Mouse (Mus musculus): ENCODE data around the gene Tgif1.
A peak's percentile ranks its signal among the peaks of the same experiment; 100 is the strongest.
"Not testable (repeated sequence)": the region's sequence is repeated elsewhere in the genome, so short reads cannot be mapped to it uniquely, and the experiment has no call there.

Gene Tgif1

GRCm38 (mm10) chr17:70838031-70838430, 15.3 kb downstream of the Tgif1 start:
- no peak for DNase-seq

DNA sequence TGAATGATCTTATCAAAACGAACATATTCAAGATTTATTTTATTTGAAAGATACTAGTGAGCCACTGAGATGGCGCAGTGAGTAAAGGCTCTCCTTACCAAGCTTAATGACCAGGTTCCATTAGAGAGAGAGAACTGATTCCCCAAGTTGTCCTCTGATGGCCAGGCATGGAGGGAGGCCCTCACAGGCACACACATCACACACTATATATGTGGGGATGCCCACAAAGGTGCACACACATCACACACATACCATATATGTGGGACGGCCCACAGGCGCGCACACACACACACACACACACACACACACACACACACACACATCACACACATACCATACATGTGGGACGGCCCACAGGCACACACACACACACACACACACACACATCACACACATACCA, 15.9 kb downstream of the Tgif1 start:
- not testable (repeated sequence) for DNase-seq

DNA sequence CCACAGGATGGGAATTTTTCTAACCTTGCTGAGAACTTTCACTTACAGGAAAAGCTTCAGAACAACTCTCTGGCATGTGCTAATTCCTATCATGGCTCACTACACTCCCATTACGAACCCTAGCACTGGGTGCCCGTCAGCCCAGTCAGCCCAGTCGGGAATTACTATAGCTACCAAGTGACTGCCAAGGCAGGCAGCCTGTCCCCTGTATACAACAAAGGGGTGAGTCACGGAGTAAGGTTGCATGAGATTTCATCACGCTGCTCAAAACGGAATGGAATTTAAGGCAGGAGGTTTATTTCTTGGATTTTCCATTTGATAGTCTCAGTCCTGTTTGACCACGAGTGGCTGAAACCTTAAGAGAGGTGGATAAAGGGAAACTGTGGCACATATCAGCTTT, 16.5 kb downstream of the Tgif1 start:
- DNase-seq, result no peak

DNA sequence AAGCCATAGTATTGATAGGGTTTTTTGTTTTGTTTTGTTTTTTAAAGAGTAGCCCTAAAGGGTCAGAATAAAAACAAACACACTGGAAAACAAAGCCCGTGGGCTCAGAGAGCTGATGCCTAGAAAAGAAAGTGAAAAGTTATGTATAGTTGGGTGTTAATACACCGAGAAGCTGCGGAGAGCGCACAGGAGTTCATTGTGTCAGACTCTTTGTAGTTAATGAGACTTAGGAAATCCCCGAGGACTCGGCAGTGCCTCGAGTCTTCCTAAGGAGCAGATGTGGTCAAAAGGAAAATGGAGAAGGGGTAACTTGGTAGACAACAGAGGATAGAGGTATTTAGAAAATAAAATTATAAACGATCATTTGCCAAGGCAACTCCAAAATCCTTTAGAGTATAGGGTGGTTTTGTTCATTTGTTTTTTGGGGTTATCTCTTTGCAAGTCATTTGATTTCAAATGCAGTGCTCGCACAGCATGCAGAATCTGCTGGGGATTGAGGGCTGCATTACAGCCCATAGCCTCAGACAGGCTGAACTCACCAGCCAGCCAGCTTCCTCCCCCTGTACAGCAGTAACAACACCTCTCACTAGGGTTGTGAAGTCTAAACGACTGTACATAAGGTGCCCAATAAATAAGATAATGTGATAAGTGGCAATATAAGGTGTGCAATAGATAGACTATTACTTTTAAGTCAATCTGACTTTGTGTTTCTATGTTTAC, 18.1 kb downstream of the Tgif1 start:
- no peak for DNase-seq

DNA sequence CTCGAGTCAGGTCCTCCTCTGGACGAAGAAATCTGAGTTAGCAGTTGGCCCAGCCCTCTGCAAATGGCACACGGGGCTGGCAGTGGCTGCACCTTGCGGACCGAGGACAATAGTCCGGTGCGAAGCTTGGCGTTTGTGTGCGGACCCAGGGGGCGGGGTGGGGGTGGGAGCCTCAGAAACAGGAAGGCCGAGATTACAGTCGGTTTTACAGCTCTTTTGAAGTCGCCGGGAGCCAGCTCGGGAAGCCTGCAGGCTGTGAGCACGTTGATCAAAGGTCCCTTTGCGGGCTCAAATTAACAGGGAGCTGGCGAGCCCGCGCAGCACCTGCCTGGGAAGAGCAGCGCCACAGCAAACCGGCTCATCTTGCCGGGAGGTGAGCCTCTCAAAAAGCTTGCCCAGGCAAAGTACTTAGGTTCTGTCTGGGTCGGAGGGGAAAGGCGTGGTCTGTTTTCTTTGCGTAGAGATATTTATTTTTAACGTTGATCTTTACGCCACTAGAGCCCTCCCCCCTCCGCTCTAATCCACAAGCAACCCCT, 18.8 kb downstream of the Tgif1 start:
- no peak for DNase-seq

DNA sequence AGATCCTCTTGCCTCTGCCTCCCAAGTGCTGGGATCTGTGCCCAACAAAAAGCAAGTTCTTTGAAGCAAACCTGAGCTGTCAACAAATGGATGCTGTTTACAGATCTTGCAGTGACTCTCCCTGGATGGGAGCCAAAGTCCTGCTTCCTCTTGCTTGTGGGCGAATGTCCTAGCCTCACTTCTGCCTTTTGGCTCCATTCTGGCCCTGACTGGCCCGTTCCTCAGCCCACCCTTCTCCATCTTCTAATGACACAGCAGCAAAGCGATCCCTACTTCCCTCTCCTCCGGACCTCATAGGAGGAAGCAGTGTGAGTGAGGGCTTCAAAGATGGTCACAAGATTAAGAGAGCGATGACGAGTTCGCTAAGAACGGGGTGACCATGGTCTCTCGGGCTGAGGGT, 20.8 kb downstream of the Tgif1 start:
- DNase-seq, result no peak

DNA sequence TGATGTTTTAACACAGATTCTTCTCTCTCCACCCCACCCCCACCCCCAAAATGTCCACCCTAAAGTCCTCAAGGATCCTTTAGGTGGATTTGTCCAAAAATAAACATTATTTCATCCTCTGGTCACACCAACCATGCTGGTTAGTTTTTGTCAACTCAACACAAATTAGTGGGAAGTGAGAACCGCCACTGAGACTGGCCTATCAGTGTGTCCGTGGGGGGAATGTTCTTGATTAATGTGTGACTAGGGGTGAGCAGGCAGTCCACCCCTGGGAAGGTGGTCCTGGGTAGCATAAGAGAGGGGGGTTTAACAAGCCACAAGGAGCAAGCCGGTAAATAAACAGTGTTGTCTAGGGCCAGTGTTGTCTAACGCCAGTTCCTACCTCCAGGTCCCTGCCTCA, 21.8 kb downstream of the Tgif1 start:
- DNase-seq, result no peak

- DNase-seq, result no peak
Measured at GRCm38 (mm10) chr17:70829943-70830715, 23.2 kb downstream of the Tgif1 start.

DNA sequence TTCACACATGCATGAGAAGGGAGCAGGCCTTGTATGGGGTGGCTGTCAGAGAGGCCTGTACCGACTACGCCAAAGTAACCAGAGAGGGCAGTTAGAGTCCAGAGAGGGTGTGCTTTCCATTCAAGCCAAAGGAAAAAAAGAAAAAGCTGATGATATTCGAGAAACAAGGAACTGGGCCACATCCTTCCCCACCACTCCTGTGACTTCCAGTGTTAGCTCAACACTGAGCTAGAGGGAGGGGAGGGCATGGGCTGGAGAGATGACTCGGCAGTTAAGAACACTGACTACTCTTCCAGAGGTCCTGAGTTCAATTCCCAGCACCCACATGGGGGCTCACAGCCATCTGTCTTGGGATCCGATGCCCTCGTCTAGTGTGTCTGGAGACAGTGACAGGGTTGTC, 24.1 kb downstream of the Tgif1 start:
- DNase-seq, result no peak

DNA sequence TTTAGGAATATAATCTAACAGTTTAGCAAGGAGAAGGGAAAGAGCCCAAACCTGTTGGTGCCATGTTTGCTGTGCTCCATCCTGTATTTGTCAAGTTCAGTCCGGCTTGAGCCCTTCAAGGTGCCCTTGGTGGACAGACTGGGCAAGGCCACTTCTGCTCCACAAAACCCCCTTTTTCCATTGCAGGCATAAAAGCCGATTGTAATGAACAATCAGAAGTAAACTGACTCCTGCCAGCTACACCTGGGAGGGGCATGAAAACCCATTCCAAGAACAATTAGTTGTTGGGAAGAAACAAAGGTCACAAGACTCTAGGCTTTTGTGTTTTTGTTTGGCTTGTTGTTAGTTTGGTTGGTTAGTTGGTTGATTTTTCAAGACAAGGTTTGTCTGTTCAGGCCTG, 24.8 kb downstream of the Tgif1 start:
- DNase-seq, result no peak

DNA sequence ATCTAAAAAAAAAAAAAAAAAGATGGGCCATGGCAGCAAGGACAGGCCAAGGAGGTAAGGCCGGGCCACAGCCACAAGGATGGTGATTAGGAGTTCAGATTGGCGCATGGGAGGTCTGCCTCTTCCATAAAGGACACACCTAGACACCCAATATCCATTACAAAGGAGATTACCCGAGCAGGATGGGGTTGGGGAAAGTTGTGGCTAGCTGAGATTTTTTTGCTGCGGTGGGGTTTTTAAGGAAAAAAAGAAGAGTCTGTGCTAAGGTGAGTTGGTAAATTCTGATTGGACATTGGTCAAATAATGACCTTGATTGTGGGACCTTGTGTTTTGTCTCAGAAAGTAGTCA, 25.2 kb downstream of the Tgif1 start:
- DNase-seq, result no peak

GRCm38 (mm10) chr17:70827463-70828179, 25.7 kb downstream of the Tgif1 start:
- DNase-seq, result not testable (repeated sequence)

DNA sequence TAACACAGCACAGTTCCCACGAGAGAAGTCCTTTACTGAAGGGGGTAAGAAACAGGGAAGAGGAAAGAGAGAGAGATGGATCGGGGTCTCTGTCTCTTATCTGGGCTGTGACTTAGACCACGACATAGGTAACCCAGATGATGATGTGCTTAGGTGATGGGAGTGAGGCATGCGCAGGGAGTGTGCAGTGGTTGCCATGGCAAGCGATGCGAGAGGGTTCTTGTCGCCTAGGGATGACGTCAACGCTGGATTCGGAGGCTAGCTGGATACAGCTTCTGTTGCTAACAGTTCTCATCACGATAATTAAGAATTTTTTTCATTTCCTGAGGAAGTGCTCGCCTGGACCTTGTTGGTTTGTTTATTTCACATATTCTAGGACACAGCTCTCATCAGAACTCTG, 27.1 kb downstream of the Tgif1 start:
- DNase-seq, result peak; percentile 46

DNA sequence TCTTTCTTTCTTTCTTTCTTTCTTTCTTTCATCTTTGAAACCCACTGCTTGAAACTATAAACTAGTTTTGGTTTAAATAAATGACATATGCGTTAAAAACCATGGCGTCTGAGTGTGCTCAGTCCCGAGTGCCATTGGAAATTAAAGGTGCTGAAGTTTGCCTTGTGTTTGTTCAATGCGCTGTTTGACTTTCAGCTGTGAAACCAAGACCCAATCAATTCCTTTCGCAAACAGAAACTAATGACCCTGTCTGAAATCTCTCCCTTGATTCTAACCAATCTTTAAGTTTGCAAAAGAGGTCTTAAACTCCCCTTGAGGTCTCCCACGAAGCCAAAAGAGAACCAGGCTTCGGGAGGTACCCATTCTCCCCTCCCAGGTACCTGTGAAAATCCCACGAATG, 30.3 kb downstream of the Tgif1 start:
- no peak for DNase-seq

GRCm38 (mm10) chr17:70817862-70818451, 35.4 kb downstream of the Tgif1 start:
- DNase-seq, result peak; percentile 17

DNA sequence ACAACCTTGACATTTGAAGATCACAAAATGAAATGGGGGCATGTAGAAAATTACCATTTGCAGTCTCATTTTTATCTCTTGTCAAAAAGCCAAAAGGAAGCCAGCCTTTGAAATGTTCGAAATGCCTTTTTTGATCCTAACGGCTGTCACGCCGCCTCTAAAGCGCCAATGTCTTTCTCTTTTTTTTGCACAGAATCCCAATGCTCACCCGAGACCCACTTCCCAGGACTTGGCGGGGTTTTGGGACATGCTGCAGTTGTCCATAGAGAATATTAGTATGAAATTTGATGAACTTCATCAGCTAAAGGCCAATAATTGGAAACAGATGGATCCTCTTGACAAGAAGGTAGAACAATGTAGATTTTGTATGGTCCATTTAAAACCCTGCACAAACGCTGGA, 38.3 kb downstream of the Tgif1 start:
- no peak for DNase-seq

DNA sequence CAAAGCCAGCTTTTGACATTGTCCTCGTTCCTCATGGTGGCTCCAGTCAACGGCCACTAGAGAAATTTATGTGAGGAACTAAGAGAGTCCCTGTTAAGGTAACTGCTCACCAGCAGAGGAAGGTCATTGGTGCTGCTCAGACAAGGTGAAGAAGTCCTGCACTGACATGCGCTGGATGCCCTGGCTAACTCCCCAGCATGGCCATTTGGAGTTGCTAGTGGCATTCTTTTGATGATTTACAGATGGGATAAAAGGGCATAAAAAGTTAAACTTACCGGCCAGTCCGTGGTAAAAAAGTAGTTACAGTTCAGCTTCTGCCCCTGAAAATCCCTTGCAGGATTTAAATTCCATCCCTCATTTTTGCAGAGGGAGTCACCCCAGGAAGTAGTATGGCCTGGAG, 42.6 kb downstream of the Tgif1 start:
- DNase-seq, result no peak

- no peak for DNase-seq
Measured at GRCm38 (mm10) chr17:70809776-70810175, 43.6 kb downstream of the Tgif1 start.

DNA sequence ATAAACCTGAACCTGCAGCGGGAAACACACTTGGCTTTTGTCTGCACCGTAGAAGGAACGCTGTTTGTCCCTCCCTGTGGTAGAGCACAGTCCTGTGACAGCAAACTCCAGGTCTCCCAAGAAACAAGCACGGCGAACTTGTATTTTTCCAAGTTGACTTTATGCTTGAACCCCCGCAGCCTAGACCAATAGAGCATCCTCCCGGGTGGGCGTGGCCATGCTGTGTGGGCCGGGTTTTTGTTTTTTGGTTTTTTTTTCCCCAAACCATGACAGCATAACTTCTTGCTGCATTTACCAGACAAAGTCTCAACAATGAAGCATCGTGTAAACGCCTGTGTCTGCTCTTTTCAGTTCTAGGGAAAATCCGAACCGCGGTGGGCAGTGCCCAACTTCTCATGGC, 44.5 kb downstream of the Tgif1 start:
- DNase-seq, result no peak

DNA sequence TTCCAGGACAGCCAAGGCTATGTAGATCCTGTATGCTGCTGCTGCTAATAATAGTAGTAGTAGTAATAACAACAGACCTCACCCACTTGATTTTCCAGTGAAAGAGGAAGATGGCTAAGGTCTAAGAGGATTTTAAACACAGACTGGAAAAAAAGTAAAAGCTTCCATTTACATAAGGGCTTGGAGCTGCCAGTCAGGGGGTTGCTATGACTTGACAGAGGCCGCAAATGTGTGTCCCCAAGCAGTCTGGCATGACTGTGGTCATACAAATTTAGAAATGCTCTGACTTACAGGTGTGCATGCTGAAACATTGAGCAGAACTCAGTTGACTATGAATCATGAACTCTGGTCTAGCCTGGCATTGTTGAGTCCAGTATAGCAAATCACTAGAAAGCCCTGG, 45.5 kb downstream of the Tgif1 start:
- no peak for DNase-seq

DNA sequence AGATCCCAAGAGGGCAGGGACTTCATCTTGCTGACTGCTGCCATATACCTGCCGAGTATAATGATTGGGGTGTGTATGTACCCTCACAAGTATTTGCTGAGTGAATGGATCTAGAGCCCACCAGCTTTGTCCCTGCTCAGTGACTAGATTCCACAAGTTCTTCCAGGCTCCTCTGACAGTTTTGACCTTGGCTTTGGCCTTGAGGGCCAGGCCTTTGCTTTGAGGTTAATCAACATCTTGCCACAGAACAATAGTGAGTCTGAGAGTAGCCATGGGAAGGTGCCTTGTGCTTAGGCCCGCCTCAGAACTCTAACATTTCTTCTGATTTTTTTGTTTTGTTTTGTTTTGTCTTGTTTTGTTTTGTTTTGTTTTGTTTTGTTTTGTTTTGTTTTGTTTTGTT, 46.7 kb downstream of the Tgif1 start:
- no peak for DNase-seq

DNA sequence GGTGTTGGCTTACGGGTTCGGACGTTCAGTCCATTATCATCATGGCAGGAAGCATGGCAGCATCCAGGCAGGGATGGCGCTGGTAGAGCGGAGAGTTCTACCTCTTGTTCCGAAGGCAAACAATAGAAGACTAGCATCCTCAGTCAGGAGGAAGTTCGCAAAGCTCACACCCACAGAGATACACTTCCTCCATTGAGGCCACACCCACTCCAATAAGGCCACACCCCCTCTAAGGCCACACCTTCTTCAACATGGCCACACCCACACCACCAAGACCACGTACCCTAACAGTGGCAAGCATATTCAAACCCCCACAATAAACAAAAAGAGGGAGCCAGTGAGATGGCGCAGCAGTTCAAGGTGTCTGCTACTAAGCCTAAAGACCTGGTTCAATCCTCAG, 47.5 kb downstream of the Tgif1 start:
- no peak for DNase-seq

- no peak for DNase-seq
Measured at GRCm38 (mm10) chr17:70802022-70802421, 51.3 kb downstream of the Tgif1 start.
